Mouse (Mus musculus) thymus, adult 2 months (tissue): ENCODE results near the gene Rpl22.

Experiments used
- CTCF ChIP-seq: fragments of 200-500 bp; IDR thresholded peaks from 2 replicates; pipeline ENCODE4 v1.5.1; 2012; ENCODE audit warnings: mild to moderate bottlenecking, control low read depth, low read length, moderate library complexity, borderline replicate concordance; ENCODE audit not compliant: control insufficient read depth, poor library complexity, insufficient read depth; ENCODE audit errors: extremely low read depth
- POLR2A ChIP-seq: fragments of 200-500 bp; IDR thresholded peaks from 2 replicates; pipeline ENCODE4 v1.6.1; 2012; ENCODE audit warnings: mild to moderate bottlenecking, low read length, control low read depth, moderate library complexity; ENCODE audit not compliant: control insufficient read depth, poor library complexity, insufficient read depth; ENCODE audit errors: extremely low read depth

- TF ChIP-seq POLR2A (no peak), CTCF (no peak)
Observed at GRCm38 (mm10) chr4:152290991-152291390, 34.6 kb upstream of the Rpl22 start.
